ENCODE assay signal across 10 mouse cellular contexts in genomic region chr4:49041655-49042054, GRCm38 (mm10). TPM values are rescaled to one million over a fixed set of nuclear protein-coding genes. Genes with fewer than 3 reads are reported as not detected.
DNase-seq lines count a peak whose midpoint lies in the region; ATAC-seq lines count a peak whose summit lies in the region.
"Had no signal": no experiment of that assay in that cellular context is flagged by ENCODE, and none has a peak within 500 bp of the region (broad histone marks: within the 10 kb centered on the region; RNA-seq: fewer than 3 reads in every experiment).

No protein-coding gene starts in this region.

- H3K9me3 ChIP-seq in forebrain, embryonic 14.5 days (replicated peaks; ENCODE audit: control insufficient read depth, low read length): no peaks in the 10 kb centered on the region
- no peaks in the 10 kb centered on the region for H3K9me3 ChIP-seq in forebrain, embryonic 10.5 days
- H3K9me3 ChIP-seq: liver, embryonic 15.5 days had no signal

- no peaks in the 10 kb centered on the region for H3K27me3 ChIP-seq in forebrain, embryonic 14.5 days (replicated peaks; ENCODE audit: control insufficient read depth, insufficient read depth, low read length)
- H3K27me3 ChIP-seq in forebrain, embryonic 10.5 days (ENCODE audit: poor library complexity, severe bottlenecking): no peaks in the 10 kb centered on the region
- H3K27me3 ChIP-seq: liver, embryonic 15.5 days had no signal

- no peak overlapping the region for H3K9ac ChIP-seq in forebrain, embryonic 14.5 days (ENCODE audit: low read length)
- H3K9ac ChIP-seq: liver, embryonic 15.5 days had no signal

- H3K4me3 ChIP-seq in forebrain, embryonic 14.5 days (ENCODE audit: low read depth, low read length): no peak overlapping the region
- no peak overlapping the region for H3K4me3 ChIP-seq in forebrain, embryonic 10.5 days
- H3K4me3 ChIP-seq: liver, embryonic 15.5 days had no signal

- WGBS in forebrain, embryonic 14.5 days: 46% methylated on average over 1 of the region's 1 CpGs
- WGBS in forebrain, embryonic 10.5 days: 86% methylated on average over 1 of the region's 1 CpGs

- H3K4me2 ChIP-seq in forebrain, embryonic 14.5 days (ENCODE audit: low read length): no peak overlapping the region
- H3K4me2 ChIP-seq: liver, embryonic 15.5 days had no signal

- ATAC-seq in forebrain, embryonic 14.5 days: peak; percentile 88

- peaks cover 3% of the 10 kb centered on the region; the same call in 1 of the 2 replicates for H3K4me1 ChIP-seq in forebrain, embryonic 14.5 days (ENCODE audit: control insufficient read depth, insufficient read depth, low read length)
- H3K4me1 ChIP-seq in forebrain, embryonic 10.5 days: 0 out of 2 replicates have a peak, but pooled peaks cover 4% of the 10 kb centered on the region
- H3K4me1 ChIP-seq: liver, embryonic 15.5 days had no signal

- intact Hi-C loops in gastrocnemius, postnatal 14 days (cut with DNase I; ENCODE audit: low total_unique reads): no loop called here

- peak; percentile 74 for DNase-seq in forebrain, embryonic 14.5 days (ENCODE audit: low spot score)
- DNase-seq in forebrain, embryonic 10.5 days (ENCODE audit: extremely low spot score, low spot score): no peak
- peak; percentile 28 for DNase-seq in ovary, postnatal 36 days (ENCODE audit: low spot score)
- no peak for DNase-seq in ovary, postnatal 14 days (ENCODE audit: low spot score)
- DNase-seq in gastrocnemius, postnatal 14 days: peak; percentile 52
- DNase-seq in testis, postnatal 10 days (ENCODE audit: low spot score): peak; percentile 62
- DNase-seq in neural tube, embryonic 10.5 days (ENCODE audit: extremely low spot score, low spot score): no peak
- no peak for DNase-seq in layer of hippocampus, adult 11-12 months (ENCODE audit: low spot score)

- H3K27ac ChIP-seq in forebrain, embryonic 14.5 days (ENCODE audit: low read depth, low read length): no peak overlapping the region
- H3K27ac ChIP-seq in forebrain, embryonic 10.5 days: no peak overlapping the region
- H3K27ac ChIP-seq: liver, embryonic 15.5 days had no signal

- H3K36me3 ChIP-seq in forebrain, embryonic 14.5 days (ENCODE audit: control insufficient read depth, insufficient read depth, low read length): no peaks in the 10 kb centered on the region
- H3K36me3 ChIP-seq in forebrain, embryonic 10.5 days (replicated peaks): no peaks in the 10 kb centered on the region
- H3K36me3 ChIP-seq: liver, embryonic 15.5 days had no signal

RNA-seq across cellular contexts. Expression of gene Plppr1, which starts 17.4 kb away (rescaled TPM):
- polyA plus RNA-seq in forebrain, embryonic 14.5 days (2014; fragmentation: Nextera tagmentation; extraction: Ambion mirVana): 41.7 and 52.0 TPM in 2 replicates
- 3.0 and 4.6 TPM in 2 replicates for polyA plus RNA-seq in forebrain, embryonic 10.5 days (2016; fragmentation: Nextera tagmentation; extraction: Ambion mirVana)
- under 1 TPM in 1 of 2 experiments, not detected in 1; 0.04 TPM for total RNA-seq in gastrocnemius, postnatal 14 days (2021)
- total RNA-seq: gastrocnemius, postnatal 36 days had no signal

Comparison
In these comparisons a context has a peak if more than half of its experiments do, and no peak if none do; other contexts are left out.
1. DNase-seq: peak in forebrain, embryonic 14.5 days (single experiment), ovary, postnatal 36 days (single experiment), gastrocnemius, postnatal 14 days (single experiment) and testis, postnatal 10 days (single experiment); none in forebrain, embryonic 10.5 days (single experiment), ovary, postnatal 14 days (single experiment), neural tube, embryonic 10.5 days (single experiment) and layer of hippocampus, adult 11-12 months (single experiment).